Mouse (Mus musculus): ENCODE measurements around the gene Tmtc1.

DNA sequence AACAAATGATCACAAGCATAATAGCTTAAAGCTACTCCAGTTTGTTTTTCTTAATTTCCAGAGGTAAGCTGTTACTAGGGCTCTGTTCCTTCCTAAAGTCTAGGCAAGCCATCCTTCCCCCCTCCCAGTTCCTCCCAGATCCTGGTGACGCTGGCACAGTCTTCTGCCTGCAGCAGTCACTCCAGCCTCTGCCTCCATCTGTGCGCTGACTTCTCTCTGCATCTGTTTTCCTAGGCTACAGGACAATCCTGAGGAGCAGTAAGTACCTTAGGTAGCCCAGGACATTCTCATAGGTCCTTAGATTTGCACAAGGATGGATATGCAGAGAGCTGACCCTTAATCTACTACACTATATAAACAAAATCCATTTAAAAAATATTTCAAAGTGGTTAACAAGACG lies 81.7 kb downstream of the Tmtc1 start:
- TF ChIP-seq POLR2A (IDR thresholded peaks at IDR 0.05; ENCODE audit: insufficient read depth, low read length) (no peak), CTCF (IDR thresholded peaks at IDR 0.05; ENCODE audit: low read depth, low read length) (no peak), EP300 (IDR thresholded peaks at IDR 0.05; ENCODE audit: insufficient read depth, low read depth, low read length) (no peak)

Measured in ES-Bruce4 (cell line).